Mouse (Mus musculus): Measurements from ENCODE around the gene Gpbp1l1. TPM values are rescaled to one million over a fixed set of nuclear protein-coding genes. Genes with fewer than 3 reads are reported as not detected.

Gene Gpbp1l1
- total RNA-seq, 2 experiments from 2014 or later = 66.4 to 72.5 TPM

DNA sequence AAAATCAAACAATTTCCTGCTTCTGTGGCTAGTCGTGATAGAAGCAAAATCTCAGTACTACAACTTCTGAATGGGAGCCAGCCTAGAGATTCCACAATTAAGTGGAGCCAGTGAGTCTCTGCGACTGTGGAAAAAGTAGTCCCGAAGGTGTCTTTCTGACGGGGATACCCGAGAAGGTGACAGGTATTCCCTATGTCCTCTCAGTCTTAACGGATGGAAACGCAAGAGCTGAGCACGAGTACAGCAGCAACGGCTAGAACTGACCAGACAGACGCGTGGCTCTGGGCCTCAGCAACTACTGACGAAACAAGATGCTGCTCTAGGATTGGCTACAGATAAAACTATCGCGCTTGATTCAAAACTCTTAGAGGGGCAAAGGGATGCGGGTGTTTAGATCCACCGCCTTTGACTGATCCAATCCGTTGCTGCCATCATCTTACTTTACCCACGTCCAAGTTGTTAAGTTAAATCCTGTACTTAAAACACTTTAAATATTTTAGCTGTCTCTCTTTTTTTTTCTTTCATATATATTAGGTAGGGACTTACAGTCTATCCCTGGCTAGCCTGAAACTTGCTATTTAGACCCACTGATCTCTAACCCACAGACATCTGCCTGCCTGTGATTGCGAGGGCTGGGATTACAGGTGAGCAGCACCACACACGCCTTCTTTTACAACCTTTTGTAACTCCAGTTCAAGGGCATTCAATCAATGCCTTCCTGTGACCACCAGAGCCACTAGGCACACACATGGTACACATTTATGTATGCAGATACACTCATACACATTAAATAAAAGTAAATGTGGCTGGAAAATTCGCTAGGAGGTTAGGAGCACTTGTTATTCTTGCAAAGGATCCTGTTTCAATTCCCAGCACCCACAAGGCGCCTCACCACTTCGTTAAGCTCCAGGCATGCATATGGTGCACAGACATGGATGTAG lies 70.5 kb downstream of the Gpbp1l1 start, which contains the start of gene Nasp:
Nasp (minus strand) TSS at position 220 of the 941 bp plus-strand sequence.
- DNase-seq = peak; percentile 75 to 83
- intact Hi-C loops (cut with DNase I) = no loop called here

- intact Hi-C loops (cut with DNase I) = no loop called here
Observed at GRCm38 (mm10) chr4:116635197-116635596, 77.7 kb downstream of the Gpbp1l1 start.

GRCm38 (mm10) chr4:116638821-116639220 lies 81.4 kb downstream of the Gpbp1l1 start:
- no peak for DNase-seq
- intact Hi-C loops (cut with DNase I) = no loop called here

More at GRCm38 (mm10) chr4:116635197-116635596, 77.7 kb downstream of the Gpbp1l1 start:
- no peak for DNase-seq

DNA sequence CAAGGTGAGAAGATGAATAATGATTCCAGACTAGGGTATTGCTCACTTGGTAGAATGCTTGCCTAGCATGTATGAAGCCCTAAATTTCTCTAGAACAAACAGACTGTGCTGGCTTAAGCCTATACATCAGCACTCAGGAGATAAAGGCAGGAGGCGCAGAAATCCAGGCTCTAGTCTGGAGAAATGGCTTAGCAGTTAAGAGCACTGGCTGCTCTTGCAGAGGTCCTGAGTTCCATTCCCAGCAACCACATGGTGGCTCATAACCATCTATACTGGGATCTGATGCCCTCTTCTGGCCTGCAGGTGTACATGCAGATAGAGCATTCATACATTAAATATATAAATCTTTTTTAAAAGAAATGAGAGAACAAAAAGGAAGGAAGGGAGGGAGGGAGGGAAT lies 84.6 kb downstream of the Gpbp1l1 start:
- DNase-seq = no peak
- intact Hi-C loops (cut with DNase I) = no loop called here

Other genes with a start within 250 kb of the Gpbp1l1 start
- gene Mast2, start 93.5 kb upstream of the Gpbp1l1 start, total RNA-seq (2021) = 100 to 1,000 TPM in 1 of 2 experiments, 10 to 100 TPM in 1; 96.5 to 104 TPM
- 10 to 100 TPM; 14.7 to 15.6 TPM for gene Ipp, start 50.1 kb upstream of the Gpbp1l1 start, total RNA-seq (2021)
- 10 to 100 TPM; 19.1 to 21.9 TPM for gene Tmem69, start 1.7 kb upstream of the Gpbp1l1 start, total RNA-seq (2021)
- 1 to 10 TPM; 3.0 to 4.3 TPM for gene Ccdc17, start 39.0 kb downstream of the Gpbp1l1 start, total RNA-seq (2021)
- gene Nasp, start 70.3 kb downstream of the Gpbp1l1 start, total RNA-seq (2021) = 10 to 100 TPM; 30.3 to 34.8 TPM
- gene Akr1a1, start 94.0 kb downstream of the Gpbp1l1 start, total RNA-seq (2021) = 100 to 1,000 TPM; 315 to 333 TPM
- gene Prdx1, start 127.9 kb downstream of the Gpbp1l1 start, total RNA-seq (2021) = 100 to 1,000 TPM; 392 to 403 TPM
- 10 to 100 TPM; 39.9 to 42.3 TPM for gene Mmachc, start 150.7 kb downstream of the Gpbp1l1 start, total RNA-seq (2021)
- 1 to 10 TPM; 6.8 to 9.3 TPM for gene Ccdc163, start 150.9 kb downstream of the Gpbp1l1 start, total RNA-seq (2021)
- 1 to 10 TPM; 1.7 to 2.7 TPM for gene Tesk2, start 163.3 kb downstream of the Gpbp1l1 start, total RNA-seq (2021)
- 1 to 10 TPM; 8.6 to 9.3 TPM for gene Toe1, start 250.0 kb downstream of the Gpbp1l1 start, total RNA-seq (2021)